Mouse (Mus musculus) kidney, postnatal 0 days (tissue): ENCODE results near the gene Usp9x. TPM values are rescaled to one million over a fixed set of nuclear protein-coding genes. Genes with fewer than 3 reads are reported as not detected.

Source experiments
- ATAC-seq: fragments of 200-750 bp; cut with Nextera tagmentation; replicated peaks from 2 replicates; pipeline ENCODE4 v1.8.0; 2017; ENCODE audit warnings: low read depth, moderate number of reproducible peaks, moderate TSS enrichment, moderate library complexity; ENCODE audit not compliant: low FRiP score
- DNase-seq: peaks from one replicate; pipeline ENCODE4 v3.0.0-alpha.2; 2016; ENCODE audit warnings: low spot score
- H3K27ac ChIP-seq: fragments of 300-500 bp; sonication (generic); 2 replicates; pipeline ENCODE4 v1.5.1; 2014; ENCODE audit warnings: mild to moderate bottlenecking
- H3K27me3 ChIP-seq: fragments of 300-500 bp; sonication (generic); 2 replicates; pipeline ENCODE4 v1.6.1; 2014; ENCODE audit warnings: low read length, mixed read lengths; ENCODE audit not compliant: insufficient read depth
- H3K36me3 ChIP-seq: fragments of 300-500 bp; sonication (generic); 2 replicates; pipeline ENCODE4 v1.6.1; 2014; ENCODE audit warnings: low read length, mixed read lengths; ENCODE audit not compliant: insufficient read depth
- H3K4me1 ChIP-seq: fragments of 300-500 bp; sonication (generic); replicated peaks from 2 replicates; pipeline ENCODE4 v1.6.1; 2014; ENCODE audit warnings: antibody characterized with exemption, low read length, mixed read lengths; ENCODE audit not compliant: insufficient read depth
- H3K4me2 ChIP-seq: fragments of 300-500 bp; sonication (generic); 2 replicates; pipeline ENCODE4 v1.6.1; 2014; ENCODE audit warnings: mild to moderate bottlenecking, low read length, moderate library complexity, mixed read lengths
- H3K4me3 ChIP-seq: fragments of 300-500 bp; sonication (generic); replicated peaks from 2 replicates; pipeline ENCODE4 v1.5.1; 2014; ENCODE audit warnings: low read depth, low read length
- H3K9ac ChIP-seq: fragments of 300-500 bp; sonication (generic); 2 replicates; pipeline ENCODE4 v1.6.1; 2014; ENCODE audit warnings: low read depth, low read length
- H3K9me3 ChIP-seq: fragments of 300-500 bp; sonication (generic); replicated peaks from 2 replicates; pipeline ENCODE4 v1.6.1; 2016; ENCODE audit warnings: low read length, inconsistent platforms, mixed read lengths
- CTCF ChIP-seq: IDR thresholded peaks from 2 replicates; pipeline ENCODE4 v1.5.1; 2016; ENCODE audit warnings: antibody characterized with exemption, low read depth, mild to moderate bottlenecking, moderate library complexity
- WGBS: fragments of 180-500 bp; shearing (Covaris S2); extraction: QIAGEN DNeasy Blood & Tissue Kit; methylation state at CpG from one replicate; pipeline ENCODE4 v1.1.7; 2014; 5-methylcytosine and 5-hydroxymethylcytosine counted together
- polyA plus RNA-seq: library from polyadenylated mRNA; unstranded; fragments of >200 nt; fragmentation: Nextera tagmentation; extraction: Ambion mirVana; gene quantifications from 2 replicates; pipeline ENCODE4 v1.2.1, GENCODE M21; 2015

Usp9x gene
- polyA plus RNA-seq, 1 experiment from 2014 or later = 23.8 TPM

DNA sequence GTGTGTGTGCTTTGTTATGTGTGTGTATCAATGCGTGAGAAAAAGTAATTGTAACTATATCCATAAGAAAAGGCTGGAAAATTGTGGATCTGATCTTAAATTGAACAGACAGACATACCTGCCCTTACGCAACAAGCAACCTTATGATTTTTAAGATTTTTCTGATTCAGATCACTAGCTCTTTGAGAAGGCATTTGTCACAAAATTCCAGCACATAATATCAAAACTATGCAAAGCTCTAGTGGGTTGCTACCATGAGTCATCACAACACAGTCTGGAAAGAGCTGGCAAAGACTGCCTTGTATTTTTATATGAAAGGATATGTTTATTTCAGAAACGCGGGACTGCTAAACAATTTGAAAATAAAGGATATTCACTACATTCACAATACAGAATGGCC is 34.2 kb upstream of the Usp9x start:
- no peak for DNase-seq
- Histone ChIP-seq H3K4me1 (no peaks in the 10 kb centered on the region), H3K4me3 (no peak overlapping the region), H3K27me3 (no peaks in the 10 kb centered on the region), H3K9ac (no peak overlapping the region), H3K36me3 (no peaks in the 10 kb centered on the region), H3K9me3 (no peaks in the 10 kb centered on the region), H3K4me2 (no peak overlapping the region), H3K27ac (no peak overlapping the region)
- 87% methylated on average over 4 of the region's 4 CpGs for WGBS
- no peak for TF ChIP-seq CTCF
- ATAC-seq = no peak

- 54% methylated on average over 3 of the region's 3 CpGs for WGBS
- Histone ChIP-seq H3K9me3 (no peaks in the 10 kb centered on the region), H3K36me3 (no peaks in the 10 kb centered on the region), H3K9ac (no peak overlapping the region), H3K27ac (no peak overlapping the region), H3K4me1 (no peaks in the 10 kb centered on the region), H3K4me2 (no peak overlapping the region), H3K27me3 (no peaks in the 10 kb centered on the region), H3K4me3 (no peak overlapping the region)
- ATAC-seq (no peak), DNase-seq (no peak)
- TF ChIP-seq CTCF = no peak
Measured at GRCm38 (mm10) chrX:13039211-13039610, 32.1 kb upstream of the Usp9x start.

DNA sequence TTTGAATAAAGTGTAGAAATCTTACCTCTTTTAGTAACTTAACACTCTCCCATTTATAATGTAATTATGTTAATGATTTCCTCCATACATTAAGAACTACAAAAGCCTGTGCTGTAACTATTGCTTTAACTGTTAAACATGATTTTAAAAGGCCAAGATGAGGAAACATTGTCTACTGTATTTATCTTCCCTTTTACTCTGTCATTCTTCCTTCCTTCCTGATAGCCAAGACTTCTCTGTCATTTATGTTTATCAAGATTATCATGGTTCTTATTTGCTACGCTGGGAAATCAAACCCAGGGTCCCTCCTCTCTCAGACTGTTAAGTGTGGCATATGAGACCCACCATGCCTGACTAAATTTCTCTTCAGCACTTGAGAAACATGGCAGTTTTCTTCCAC is 30.9 kb upstream of the Usp9x start:
- Histone ChIP-seq H3K27ac (no peak overlapping the region), H3K9ac (no peak overlapping the region), H3K4me3 (no peak overlapping the region), H3K9me3 (no peaks in the 10 kb centered on the region), H3K4me2 (no peak overlapping the region), H3K4me1 (no peaks in the 10 kb centered on the region), H3K27me3 (no peaks in the 10 kb centered on the region), H3K36me3 (no peaks in the 10 kb centered on the region)
- no peak for DNase-seq
- 45% methylated on average over 1 of the region's 1 CpGs for WGBS
- no peak for ATAC-seq
- TF ChIP-seq CTCF = no peak

GRCm38 (mm10) chrX:13041630-13042129 is 29.6 kb upstream of the Usp9x start:
- Histone ChIP-seq H3K4me1 (no peaks in the 10 kb centered on the region), H3K27me3 (no peaks in the 10 kb centered on the region), H3K36me3 (no peaks in the 10 kb centered on the region), H3K9ac (peak overlapping the region; percentile 60), H3K4me3 (peak overlapping the region; percentile 33), H3K27ac (peak overlapping the region; percentile 88), H3K4me2 (peak overlapping the region; percentile 55), H3K9me3 (no peaks in the 10 kb centered on the region)
- ATAC-seq = peak; percentile 100
- TF ChIP-seq CTCF = peak; percentile 28; the same call in 1 of the 2 replicates
- WGBS = 15% methylated on average over 35 of the region's 35 CpGs
- peak; percentile 95 for DNase-seq

DNA sequence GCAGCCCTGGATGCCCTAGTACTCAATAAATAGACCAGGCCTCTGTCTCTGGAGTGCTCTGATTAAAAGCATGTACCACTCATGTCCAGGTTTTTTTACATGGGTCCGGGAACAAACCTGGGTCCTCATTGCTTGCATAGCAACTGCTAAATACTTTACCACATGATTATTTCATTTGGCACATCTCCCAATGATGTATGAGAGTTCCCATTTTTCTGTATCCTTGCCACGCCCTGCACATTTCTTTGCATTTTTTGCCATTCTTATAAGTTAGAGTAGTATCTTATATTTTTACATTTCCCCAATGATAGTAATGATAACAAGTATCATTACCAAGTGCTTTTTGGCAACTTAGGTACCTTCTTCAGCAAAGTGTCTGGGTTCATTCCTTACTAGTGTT is 27.5 kb upstream of the Usp9x start:
- TF ChIP-seq CTCF = no peak
- WGBS = 88% methylated on average over 2 of the region's 2 CpGs
- H3K4me2 ChIP-seq = no peak overlapping the region
- DNase-seq (no peak), ATAC-seq (no peak)
- no peak overlapping the region for H3K9ac ChIP-seq
- H3K4me3 ChIP-seq = no peak overlapping the region
- H3K4me1 ChIP-seq = no peaks in the 10 kb centered on the region
- H3K27me3 ChIP-seq = no peaks in the 10 kb centered on the region
- H3K36me3 ChIP-seq = no peaks in the 10 kb centered on the region
- no peak overlapping the region for H3K27ac ChIP-seq
- H3K9me3 ChIP-seq = no peaks in the 10 kb centered on the region

DNA sequence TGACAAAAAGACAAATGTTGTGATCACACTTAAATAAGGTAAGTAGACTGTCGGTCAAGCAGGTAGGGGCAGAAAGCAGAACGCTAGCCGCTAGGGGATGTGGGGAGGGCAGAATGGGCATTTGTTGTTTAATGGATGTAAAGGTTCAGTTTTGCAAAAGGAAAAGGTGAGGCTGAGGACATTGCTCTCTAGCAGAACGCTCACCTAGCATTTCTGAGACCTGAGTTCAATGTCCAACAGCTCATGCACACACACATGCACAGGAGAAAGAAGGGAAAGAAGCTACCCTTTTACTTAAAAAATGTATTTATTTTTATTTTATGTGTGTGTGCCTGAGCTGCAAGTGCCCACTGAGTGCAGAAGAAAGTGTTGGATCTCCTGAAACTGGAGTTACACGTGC is 26.6 kb upstream of the Usp9x start:
- 77% methylated on average over 5 of the region's 5 CpGs for WGBS
- no peak overlapping the region for H3K9ac ChIP-seq
- H3K4me2 ChIP-seq = no peak overlapping the region
- DNase-seq (no peak), ATAC-seq (no peak)
- H3K9me3 ChIP-seq = no peaks in the 10 kb centered on the region
- H3K4me3 ChIP-seq = no peak overlapping the region
- H3K36me3 ChIP-seq = no peaks in the 10 kb centered on the region
- H3K27me3 ChIP-seq = no peaks in the 10 kb centered on the region
- H3K27ac ChIP-seq = no peak overlapping the region
- H3K4me1 ChIP-seq = no peaks in the 10 kb centered on the region
- TF ChIP-seq CTCF = no peak

DNA sequence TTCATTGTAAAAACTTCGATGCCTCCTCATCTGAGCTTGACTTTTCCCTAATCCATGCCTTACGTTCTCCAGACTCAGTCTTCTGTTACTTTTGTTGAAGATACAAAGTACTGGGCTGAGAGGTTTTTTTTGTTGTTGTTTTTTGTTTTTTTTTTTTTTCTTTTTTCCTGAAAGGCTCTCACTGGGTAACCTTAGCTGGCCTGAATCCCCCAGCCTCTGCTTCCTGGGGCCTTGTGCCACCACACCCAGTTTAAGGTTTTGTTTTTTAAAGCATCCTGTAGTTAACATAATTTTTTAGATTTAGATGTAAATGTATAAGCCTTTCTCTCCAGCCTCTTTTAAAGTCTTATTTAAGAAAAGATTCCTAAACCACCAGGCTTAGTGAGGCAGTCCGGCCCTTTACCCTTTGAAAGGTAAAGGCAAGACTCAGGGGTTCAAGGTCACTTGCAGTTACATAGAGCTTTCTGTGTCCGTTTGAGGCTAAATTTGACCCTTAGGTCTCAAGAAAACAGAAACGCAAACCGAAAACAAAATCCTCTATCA is 24.3 kb upstream of the Usp9x start:
- 56% methylated on average over 6 of the region's 6 CpGs for WGBS
- no peaks in the 10 kb centered on the region for H3K36me3 ChIP-seq
- no peaks in the 10 kb centered on the region for H3K9me3 ChIP-seq
- ATAC-seq (no peak), DNase-seq (no peak)
- no peak overlapping the region for H3K9ac ChIP-seq
- H3K4me3 ChIP-seq = no peak overlapping the region
- TF ChIP-seq CTCF = no peak
- H3K27ac ChIP-seq = no peak overlapping the region
- no peak overlapping the region; the same call in 1 of the 2 replicates for H3K4me2 ChIP-seq
- no peaks in the 10 kb centered on the region for H3K27me3 ChIP-seq
- H3K4me1 ChIP-seq = no peaks in the 10 kb centered on the region
